Mouse (Mus musculus): ENCODE results near the gene Cand1. TPM values are rescaled to one million over a fixed set of nuclear protein-coding genes. Genes with fewer than 3 reads are reported as not detected.
A peak's percentile ranks its signal among the peaks of the same experiment; 100 is the strongest.

Cand1 gene
- 60.2 and 72.5 TPM in 2 replicates for polyA plus RNA-seq (2015; fragmentation: Nextera tagmentation; extraction: Ambion mirVana)

DNA sequence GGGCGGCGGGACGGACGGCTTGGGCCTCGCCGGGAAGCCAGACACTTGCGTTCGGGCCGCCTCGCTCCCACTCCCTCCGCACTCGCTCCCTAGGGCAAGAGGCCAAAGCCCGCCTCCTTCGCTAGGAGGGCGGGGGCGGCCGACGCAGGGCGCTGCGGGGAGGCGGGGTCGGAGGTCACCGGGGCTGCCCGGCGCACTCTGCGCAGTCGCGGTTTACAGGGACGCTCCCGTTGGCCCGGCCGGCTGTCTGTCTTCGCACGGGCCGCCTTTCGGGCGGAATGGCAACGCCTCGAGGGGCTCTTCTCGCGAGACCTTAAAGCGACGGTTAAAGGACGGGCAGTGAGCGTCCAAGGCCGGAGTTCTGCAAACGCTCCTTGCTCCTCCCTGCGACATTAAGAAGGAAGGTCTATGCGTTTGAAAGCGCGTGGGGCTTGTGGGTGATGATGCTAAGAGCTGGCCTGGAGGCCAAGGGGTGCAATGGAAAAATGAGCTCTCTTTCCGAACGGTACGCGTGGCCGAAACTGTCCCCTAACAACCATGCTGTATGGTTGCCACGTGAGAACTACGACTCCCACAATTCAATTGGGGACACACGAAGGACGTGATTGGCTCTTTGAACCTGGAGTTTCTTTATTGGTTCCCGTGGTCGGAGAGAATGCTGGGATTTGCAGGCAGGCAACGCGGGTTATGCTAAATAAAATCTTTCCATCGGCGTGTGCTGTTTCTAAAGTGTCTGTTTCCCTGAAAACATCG lies at the start of gene Cand1:
TSS of gene Cand1 (minus strand) at position 87 of the 753 bp plus-strand sequence.
- peak within 1 kb of the TSS; percentile 99 for H3K9ac ChIP-seq
- peak; percentile 98 for ATAC-seq (ENCODE audit: low FRiP score, low read depth)
- WGBS = under 1% methylated on average over 65 of the region's 67 CpGs
- H3K9me3 ChIP-seq = no peaks in the 10 kb centered on the region
- no peaks in the 10 kb centered on the region for H3K27me3 ChIP-seq
- peak within 1 kb of the TSS; percentile 99 for H3K27ac ChIP-seq
- H3K4me2 ChIP-seq (replicated peaks) = peak within 1 kb of the TSS; percentile 72
- H3K4me3 ChIP-seq = peak within 1 kb of the TSS; percentile 100
- peaks cover 15% of the 10 kb centered on the region for H3K4me1 ChIP-seq
- H3K36me3 ChIP-seq = peaks cover 13% of the 10 kb centered on the region

DNA sequence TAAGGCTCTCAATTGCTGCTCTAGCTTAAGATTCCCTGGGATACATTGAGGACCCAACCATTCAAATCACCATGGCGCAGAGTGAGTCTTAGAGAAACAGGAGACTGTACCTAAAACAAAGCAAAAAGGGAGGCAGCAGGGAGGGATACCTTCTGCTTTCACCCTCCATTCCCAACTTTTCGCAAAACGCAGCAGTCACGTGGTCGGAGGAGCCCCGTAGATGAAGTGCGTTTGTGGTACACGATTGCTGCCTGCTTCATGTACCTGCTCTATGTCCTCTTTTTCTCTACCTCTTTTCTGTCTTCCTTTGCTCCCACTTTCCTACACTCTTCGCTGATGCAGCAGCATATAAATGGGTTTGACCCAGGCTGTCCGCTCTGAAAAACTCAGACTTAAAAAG lies 39.0 kb upstream of the Cand1 start:
- Histone ChIP-seq H3K36me3 (no peaks in the 10 kb centered on the region), H3K9me3 (no peaks in the 10 kb centered on the region), H3K4me2 (replicated peaks) (no peak overlapping the region), H3K4me1 (no peaks in the 10 kb centered on the region), H3K9ac (no peak overlapping the region), H3K4me3 (no peak overlapping the region), H3K27ac (no peak overlapping the region), H3K27me3 (no peaks in the 10 kb centered on the region)
- no peak for ATAC-seq (ENCODE audit: low FRiP score, low read depth)
- WGBS = 86% methylated on average over 10 of the region's 10 CpGs

DNA sequence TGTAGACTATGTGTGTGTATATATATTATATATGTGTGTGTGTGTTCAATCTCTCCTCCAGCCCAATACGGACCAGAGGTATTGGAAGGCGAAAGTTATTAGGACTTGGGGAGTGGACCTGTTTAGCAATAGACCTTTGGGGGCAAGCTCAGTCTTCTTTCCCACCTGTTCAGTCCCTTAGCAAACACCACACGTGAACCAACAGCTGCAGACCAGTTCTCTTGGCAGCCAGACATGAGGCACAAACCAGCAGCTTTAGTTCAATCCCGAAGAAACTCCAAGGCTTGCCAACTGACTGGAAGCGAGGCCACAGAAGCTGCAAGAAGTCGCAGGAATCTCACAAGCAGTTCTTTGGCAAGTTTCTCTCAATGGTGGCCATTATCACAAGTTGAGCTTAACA lies 34.5 kb upstream of the Cand1 start:
- Histone ChIP-seq H3K27me3 (no peaks in the 10 kb centered on the region), H3K4me2 (replicated peaks) (no peak overlapping the region), H3K4me1 (no peaks in the 10 kb centered on the region), H3K9ac (no peak overlapping the region), H3K36me3 (no peaks in the 10 kb centered on the region), H3K27ac (no peak overlapping the region), H3K9me3 (no peaks in the 10 kb centered on the region), H3K4me3 (no peak overlapping the region)
- WGBS = 87% methylated on average over 6 of the region's 6 CpGs
- no peak for ATAC-seq (ENCODE audit: low FRiP score, low read depth)

DNA sequence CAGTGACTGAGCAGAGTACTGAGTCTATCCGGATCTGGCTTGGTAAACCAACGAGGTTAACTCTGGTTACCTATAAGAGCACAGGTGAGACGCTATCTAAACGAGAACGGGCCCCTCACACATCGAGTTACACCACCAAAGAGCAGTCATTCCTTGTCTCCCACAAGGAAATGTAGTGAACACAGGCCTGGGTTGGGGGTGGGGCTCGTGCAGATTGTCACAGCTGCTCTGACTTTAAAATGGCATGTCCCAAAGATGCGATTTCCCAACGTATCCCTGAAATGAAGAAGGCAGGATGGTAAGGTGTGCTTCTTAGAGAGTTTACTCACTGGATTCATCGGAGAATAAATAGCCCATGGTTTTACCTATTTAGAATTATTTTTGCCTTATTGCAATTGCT lies 32.7 kb upstream of the Cand1 start:
- Histone ChIP-seq H3K4me1 (no peaks in the 10 kb centered on the region), H3K9me3 (no peaks in the 10 kb centered on the region), H3K4me2 (replicated peaks) (no peak overlapping the region), H3K36me3 (no peaks in the 10 kb centered on the region), H3K27ac (no peak overlapping the region), H3K9ac (no peak overlapping the region), H3K27me3 (no peaks in the 10 kb centered on the region), H3K4me3 (no peak overlapping the region)
- ATAC-seq (ENCODE audit: low FRiP score, low read depth) = no peak
- WGBS = 78% methylated on average over 10 of the region's 10 CpGs

DNA sequence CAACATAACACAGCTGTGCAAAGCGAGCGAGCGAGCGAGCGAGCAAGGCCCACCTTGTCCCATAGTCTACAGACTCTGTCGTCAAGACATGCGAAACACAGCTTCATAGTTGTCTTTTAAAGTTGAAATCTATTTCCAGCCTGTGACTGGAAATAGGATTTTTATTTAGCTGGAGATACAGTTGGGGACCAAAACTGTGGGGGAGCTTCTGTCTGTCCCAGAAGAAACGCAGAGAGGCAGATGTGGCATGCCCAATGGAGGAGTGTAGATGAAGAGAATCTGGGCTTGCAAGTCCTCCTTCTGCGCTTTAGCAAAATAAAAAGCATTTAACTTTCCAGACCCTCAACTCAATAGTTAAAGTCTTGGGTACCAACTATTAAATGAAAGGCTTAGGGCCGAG lies 32.1 kb upstream of the Cand1 start:
- Histone ChIP-seq H3K27ac (no peak overlapping the region), H3K9ac (no peak overlapping the region), H3K9me3 (no peaks in the 10 kb centered on the region), H3K4me1 (no peaks in the 10 kb centered on the region), H3K27me3 (no peaks in the 10 kb centered on the region), H3K4me2 (replicated peaks) (no peak overlapping the region), H3K36me3 (no peaks in the 10 kb centered on the region), H3K4me3 (no peak overlapping the region)
- 92% methylated on average over 10 of the region's 10 CpGs for WGBS
- ATAC-seq (ENCODE audit: low FRiP score, low read depth) = no peak

DNA sequence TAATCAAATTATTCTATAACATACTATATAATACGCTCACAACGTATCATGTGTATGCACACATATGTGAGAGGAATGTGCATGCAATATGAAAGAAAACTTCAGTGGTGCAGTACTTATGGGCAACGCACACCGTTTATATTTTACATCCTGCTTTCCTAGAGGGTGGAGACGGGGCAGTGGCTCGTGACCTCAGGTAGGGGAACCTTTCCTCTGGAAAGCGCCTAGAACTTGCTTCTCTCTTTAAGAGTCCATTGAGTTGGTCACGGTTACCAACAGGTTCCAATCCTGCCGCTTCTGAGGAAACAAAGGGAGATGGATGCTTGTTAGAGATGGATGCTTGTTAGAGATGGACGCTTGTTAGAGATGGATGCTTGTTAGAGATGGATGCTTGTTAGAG lies 31.2 kb upstream of the Cand1 start:
- WGBS = 87% methylated on average over 10 of the region's 10 CpGs
- Histone ChIP-seq H3K4me3 (no peak overlapping the region), H3K4me2 (replicated peaks) (no peak overlapping the region), H3K36me3 (no peaks in the 10 kb centered on the region), H3K27me3 (no peaks in the 10 kb centered on the region), H3K4me1 (no peaks in the 10 kb centered on the region), H3K9ac (no peak overlapping the region), H3K27ac (no peak overlapping the region), H3K9me3 (no peaks in the 10 kb centered on the region)
- no peak for ATAC-seq (ENCODE audit: low FRiP score, low read depth)

DNA sequence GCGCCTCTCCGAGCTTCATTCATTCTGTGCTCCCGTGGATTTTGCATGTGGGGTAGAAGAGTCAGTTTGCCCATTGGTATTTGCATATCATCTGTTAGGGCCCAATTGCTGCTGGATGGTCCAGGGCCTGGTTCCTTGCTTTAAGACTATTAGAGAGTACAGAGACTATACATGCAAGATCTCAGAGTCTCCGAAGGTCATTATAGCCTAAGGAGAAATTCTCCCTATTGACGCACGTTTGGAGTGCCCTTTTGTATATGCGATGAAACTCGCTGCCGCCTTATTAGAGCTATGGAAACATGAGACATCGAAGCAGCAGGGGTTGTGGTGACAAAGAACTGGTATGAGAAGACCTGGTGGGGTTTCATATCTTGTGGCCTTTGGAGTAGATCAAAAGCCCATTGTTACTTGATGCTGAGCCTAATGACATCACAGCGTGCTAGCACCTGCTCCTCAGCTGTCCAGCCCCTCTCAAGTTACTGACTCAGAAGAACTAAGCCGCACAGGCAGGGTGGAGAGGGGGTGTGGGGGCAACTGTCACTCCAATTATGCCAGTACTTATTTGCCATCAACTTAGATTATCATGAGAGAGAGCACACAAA lies 30.6 kb upstream of the Cand1 start:
- Histone ChIP-seq H3K36me3 (no peaks in the 10 kb centered on the region), H3K27me3 (no peaks in the 10 kb centered on the region), H3K27ac (no peak overlapping the region), H3K4me2 (replicated peaks) (no peak overlapping the region), H3K4me1 (no peaks in the 10 kb centered on the region), H3K9ac (no peak overlapping the region), H3K9me3 (no peaks in the 10 kb centered on the region), H3K4me3 (no peak overlapping the region)
- WGBS = 79% methylated on average over 12 of the region's 12 CpGs
- ATAC-seq (ENCODE audit: low FRiP score, low read depth) = peak; percentile 72

DNA sequence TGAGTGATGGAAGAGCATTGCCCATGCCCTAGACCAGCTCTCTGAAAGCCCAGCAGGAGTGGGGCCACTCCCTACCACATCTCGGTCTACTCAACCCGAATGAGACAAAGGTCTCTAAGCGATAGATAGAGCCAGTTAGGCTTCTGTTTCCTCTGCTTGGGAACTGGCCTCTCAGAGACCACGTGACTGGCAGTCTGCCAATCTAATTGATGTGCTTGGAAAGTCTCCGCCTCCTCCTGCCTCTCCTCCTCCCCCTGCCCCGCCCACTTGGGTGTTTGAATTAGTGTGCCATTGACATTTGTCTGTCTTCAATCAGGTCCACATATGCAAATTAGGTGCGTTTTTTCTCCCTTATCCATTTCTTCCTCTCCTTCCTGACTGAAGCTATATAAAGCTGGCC lies 24.9 kb upstream of the Cand1 start:
- Histone ChIP-seq H3K9ac (no peak overlapping the region), H3K4me1 (no peaks in the 10 kb centered on the region), H3K36me3 (no peaks in the 10 kb centered on the region), H3K27ac (no peak overlapping the region), H3K4me2 (replicated peaks) (no peak overlapping the region), H3K27me3 (no peaks in the 10 kb centered on the region), H3K4me3 (no peak overlapping the region), H3K9me3 (no peaks in the 10 kb centered on the region)
- no peak for ATAC-seq (ENCODE audit: low FRiP score, low read depth)
- WGBS = 80% methylated on average over 7 of the region's 7 CpGs

DNA sequence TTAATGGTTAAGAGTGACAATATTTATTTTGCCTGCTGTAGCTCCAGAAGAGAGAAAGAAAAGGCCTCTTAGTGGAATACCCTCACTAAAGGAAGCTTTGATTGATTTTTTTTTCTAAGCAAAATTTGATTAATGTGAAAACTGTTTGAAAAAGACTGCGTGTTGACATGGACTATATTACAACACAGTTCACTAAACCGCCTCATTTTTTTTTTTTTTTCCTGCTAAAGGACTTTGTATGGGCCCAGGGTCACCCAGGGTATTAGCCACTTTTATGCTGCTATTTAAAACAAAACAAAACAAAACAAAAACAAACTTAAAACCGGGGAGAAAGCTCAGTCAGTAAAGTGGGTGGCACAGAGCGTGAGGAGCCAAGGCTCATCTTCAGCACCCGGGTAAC lies 23.0 kb upstream of the Cand1 start:
- no peaks in the 10 kb centered on the region for H3K36me3 ChIP-seq
- H3K4me1 ChIP-seq = no peaks in the 10 kb centered on the region
- H3K4me3 ChIP-seq = no peak overlapping the region
- H3K27ac ChIP-seq = no peak overlapping the region
- no peaks in the 10 kb centered on the region for H3K9me3 ChIP-seq
- H3K9ac ChIP-seq = no peak overlapping the region
- H3K4me2 ChIP-seq (replicated peaks) = no peak overlapping the region
- no peak for ATAC-seq (ENCODE audit: low FRiP score, low read depth)
- 86% methylated on average over 5 of the region's 5 CpGs for WGBS
- no peaks in the 10 kb centered on the region for H3K27me3 ChIP-seq

DNA sequence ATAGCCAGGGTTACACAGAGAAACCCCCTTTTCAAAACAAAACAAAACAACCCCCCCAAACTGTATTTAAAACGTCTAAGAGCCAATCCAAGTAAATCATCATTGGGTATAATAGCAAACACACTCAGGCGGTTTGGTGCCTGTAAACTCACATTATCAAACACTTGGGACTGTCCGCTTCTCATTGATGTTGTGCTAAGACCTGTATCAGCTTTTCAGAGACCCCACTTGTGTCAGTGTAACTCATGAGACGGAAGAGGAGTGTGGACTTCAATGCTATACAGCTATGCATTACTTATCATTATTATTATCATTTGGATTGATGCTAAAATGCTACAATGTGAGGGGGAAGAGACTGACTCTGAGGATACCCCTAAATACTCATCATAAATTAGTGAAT lies 18.0 kb upstream of the Cand1 start:
- Histone ChIP-seq H3K27me3 (no peaks in the 10 kb centered on the region), H3K9me3 (no peaks in the 10 kb centered on the region), H3K4me3 (no peak overlapping the region), H3K27ac (no peak overlapping the region), H3K4me2 (replicated peaks) (no peak overlapping the region), H3K36me3 (no peaks in the 10 kb centered on the region), H3K4me1 (no peaks in the 10 kb centered on the region), H3K9ac (no peak overlapping the region)
- 75% methylated on average over 4 of the region's 4 CpGs for WGBS
- ATAC-seq (ENCODE audit: low FRiP score, low read depth) = no peak

DNA sequence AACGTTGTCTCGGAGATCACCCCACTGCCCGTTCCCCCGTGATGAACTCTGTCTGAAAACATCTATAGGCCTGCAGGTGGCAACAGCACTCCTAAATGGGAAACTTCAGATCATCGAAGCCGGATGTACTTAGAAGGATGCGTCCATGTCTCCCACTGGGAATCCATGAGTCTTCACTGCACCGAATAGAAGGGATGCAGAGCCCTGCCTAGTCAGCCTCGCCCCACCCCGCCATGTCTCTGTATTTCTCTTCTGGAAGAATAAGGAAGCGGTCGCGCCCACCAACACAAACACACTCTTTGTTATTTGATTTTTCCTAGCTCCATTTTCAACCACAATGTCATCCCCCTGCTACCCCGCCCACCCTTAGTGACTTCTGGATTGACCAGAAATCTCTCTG lies 4.3 kb upstream of the Cand1 start:
- H3K9me3 ChIP-seq = no peaks in the 10 kb centered on the region
- H3K27me3 ChIP-seq = no peaks in the 10 kb centered on the region
- no peak overlapping the region for H3K9ac ChIP-seq
- WGBS = 87% methylated on average over 14 of the region's 14 CpGs
- no peak for ATAC-seq (ENCODE audit: low FRiP score, low read depth)
- 0 out of 2 replicates have a peak, but pooled peaks cover 4% of the 10 kb centered on the region for H3K4me1 ChIP-seq
- no peaks in the 10 kb centered on the region for H3K36me3 ChIP-seq
- no peak overlapping the region for H3K4me2 ChIP-seq (replicated peaks)
- no peak overlapping the region for H3K27ac ChIP-seq
- H3K4me3 ChIP-seq = no peak overlapping the region

DNA sequence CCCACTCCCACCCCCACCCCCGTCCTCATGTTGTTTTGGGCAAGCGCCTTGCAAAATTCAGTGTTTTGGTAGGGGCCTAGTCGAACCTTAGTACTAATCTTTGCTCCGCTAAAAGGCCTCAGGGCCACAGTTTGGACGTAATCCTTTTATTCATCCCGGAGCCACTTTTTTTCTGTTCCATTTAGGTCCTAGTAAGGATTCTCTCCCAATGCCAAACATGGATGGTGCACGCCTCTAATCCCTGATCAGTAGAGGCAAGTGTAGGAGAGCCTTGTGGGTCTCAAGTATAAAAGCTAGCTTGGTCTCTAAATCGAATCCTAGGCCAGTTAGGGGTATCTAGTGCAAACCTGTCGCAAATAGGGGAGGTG lies 851 bp upstream of the Cand1 start:
- H3K36me3 ChIP-seq = peaks cover 7% of the 10 kb centered on the region
- peak overlapping the region; percentile 100 for H3K4me3 ChIP-seq
- peak overlapping the region; percentile 65 for H3K4me2 ChIP-seq (replicated peaks)
- H3K9me3 ChIP-seq = no peaks in the 10 kb centered on the region
- peaks cover 15% of the 10 kb centered on the region for H3K4me1 ChIP-seq
- peak overlapping the region; percentile 91 for H3K27ac ChIP-seq
- WGBS = 4% methylated on average over 9 of the region's 9 CpGs
- peak overlapping the region; percentile 70 for H3K9ac ChIP-seq
- no peaks in the 10 kb centered on the region for H3K27me3 ChIP-seq
- no peak for ATAC-seq (ENCODE audit: low FRiP score, low read depth)

DNA sequence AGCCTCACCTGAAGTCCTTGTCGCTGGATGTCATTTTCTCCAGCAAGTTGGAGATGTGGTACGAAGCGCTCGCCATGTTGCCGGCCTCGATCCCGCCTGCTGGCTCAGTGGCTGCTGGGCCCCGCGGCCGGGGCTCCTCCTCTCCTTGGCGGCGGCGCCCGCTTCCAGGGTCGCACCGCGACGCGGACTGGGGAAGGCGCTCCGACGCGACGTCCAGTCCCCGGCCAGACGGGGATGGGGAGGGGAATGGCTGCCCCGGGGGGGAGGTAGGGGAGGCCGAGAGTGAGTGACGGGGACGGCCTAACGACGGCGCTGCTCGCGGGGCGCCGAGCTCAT lies 254 bp downstream of the Cand1 start:
- no peaks in the 10 kb centered on the region for H3K9me3 ChIP-seq
- peak; percentile 66 for ATAC-seq (ENCODE audit: low FRiP score, low read depth)
- peak overlapping the region; percentile 100 for H3K4me3 ChIP-seq
- no peaks in the 10 kb centered on the region for H3K27me3 ChIP-seq
- H3K4me1 ChIP-seq = peaks cover 15% of the 10 kb centered on the region
- peak overlapping the region; percentile 72 for H3K4me2 ChIP-seq (replicated peaks)
- H3K36me3 ChIP-seq = peaks cover 15% of the 10 kb centered on the region
- 2% methylated on average over 10 of the region's 37 CpGs for WGBS
- peak overlapping the region; percentile 99 for H3K27ac ChIP-seq
- peak overlapping the region; percentile 99 for H3K9ac ChIP-seq
